Mouse (Mus musculus) hindbrain, embryonic 10.5 days (tissue): ENCODE results near the gene Sec1. TPM values are rescaled to one million over a fixed set of nuclear protein-coding genes. Genes with fewer than 3 reads are reported as not detected.
A peak's percentile ranks its signal among the peaks of the same experiment; 100 is the strongest.

Experiments used
- DNase-seq: peaks from one replicate; pipeline ENCODE4 v3.0.0-alpha.2; 2017; ENCODE audit warnings: low spot score
- H3K27ac ChIP-seq: fragments of 300-500 bp; sonication (generic); 2 replicates; pipeline ENCODE4 v1.5.1; 2016; ENCODE audit warnings: mild to moderate bottlenecking, moderate library complexity
- H3K27me3 ChIP-seq: fragments of 300-500 bp; sonication (generic); 2 replicates; pipeline ENCODE4 v1.6.1; 2016; ENCODE audit warnings: mild to moderate bottlenecking; ENCODE audit not compliant: poor library complexity, insufficient read depth, severe bottlenecking
- H3K36me3 ChIP-seq: fragments of 300-500 bp; sonication (generic); 2 replicates; pipeline ENCODE4 v1.6.1; 2016; ENCODE audit warnings: mild to moderate bottlenecking, moderate library complexity
- H3K4me1 ChIP-seq: fragments of 300-500 bp; sonication (generic); replicated peaks from 2 replicates; pipeline ENCODE4 v1.6.1; 2016; ENCODE audit warnings: mild to moderate bottlenecking
- H3K4me3 ChIP-seq: fragments of 300-500 bp; sonication (generic); 2 replicates; pipeline ENCODE4 v1.5.1; 2016; ENCODE audit warnings: mild to moderate bottlenecking, moderate library complexity
- H3K9me3 ChIP-seq: fragments of 300-500 bp; sonication (generic); 2 replicates; pipeline ENCODE4 v1.6.1; 2016; ENCODE audit warnings: mild to moderate bottlenecking, moderate library complexity
- WGBS: fragments of 180-500 bp; shearing (Covaris S2); methylation state at CpG from one replicate; pipeline ENCODE4 v1.1.7; 2016; 5-methylcytosine and 5-hydroxymethylcytosine counted together
- polyA plus RNA-seq: library from polyadenylated mRNA; unstranded; fragments of >200 nt; fragmentation: Nextera tagmentation; extraction: Ambion mirVana; gene quantifications from 2 replicates; pipeline ENCODE4 v1.2.1, GENCODE M21; 2016

The Sec1 gene
- polyA plus RNA-seq, 1 experiment from 2014 or later: 0.77 TPM

DNA sequence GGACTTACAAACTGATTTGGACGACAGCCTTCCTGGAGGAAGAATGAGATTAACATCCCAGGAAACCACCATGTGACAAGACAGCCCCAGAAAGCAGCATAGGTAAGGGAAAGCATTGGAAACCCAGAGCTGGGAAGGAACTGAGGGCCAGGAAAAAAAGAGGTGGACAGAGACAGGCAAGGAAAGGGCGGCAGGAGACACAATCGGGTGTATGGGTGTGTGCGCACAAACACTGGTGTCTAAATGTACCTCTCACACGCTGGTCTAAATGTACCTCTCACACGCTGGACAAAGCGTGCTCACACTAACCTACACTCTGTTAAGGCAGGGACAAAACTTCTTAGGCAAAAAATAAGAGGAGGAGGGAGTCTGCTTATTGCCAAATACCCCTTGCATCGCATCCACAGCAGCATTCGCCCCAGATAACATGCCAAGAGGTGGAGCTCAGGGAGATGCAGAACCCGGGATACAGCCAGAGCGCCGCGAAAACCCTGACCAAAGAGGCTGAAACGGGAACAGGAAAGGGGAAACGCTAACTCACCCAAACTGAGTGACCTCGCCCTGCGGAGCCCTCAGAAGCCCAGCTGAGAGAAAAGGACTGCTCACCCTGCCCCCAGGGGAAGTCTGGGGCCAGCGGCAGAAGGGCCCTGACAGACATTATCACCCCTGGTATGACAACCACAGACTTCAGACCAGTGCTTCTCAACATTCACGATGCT lies 21.7 kb upstream of the Sec1 start:
- Histone ChIP-seq H3K27ac (peak overlapping the region; percentile 88), H3K9me3 (no peaks in the 10 kb centered on the region), H3K36me3 (peaks cover 51% of the 10 kb centered on the region), H3K27me3 (no peaks in the 10 kb centered on the region), H3K4me3 (peak overlapping the region; percentile 82), H3K4me1 (peaks cover 57% of the 10 kb centered on the region)
- no peak for DNase-seq
- 86% methylated on average over 19 of the region's 19 CpGs for WGBS

DNA sequence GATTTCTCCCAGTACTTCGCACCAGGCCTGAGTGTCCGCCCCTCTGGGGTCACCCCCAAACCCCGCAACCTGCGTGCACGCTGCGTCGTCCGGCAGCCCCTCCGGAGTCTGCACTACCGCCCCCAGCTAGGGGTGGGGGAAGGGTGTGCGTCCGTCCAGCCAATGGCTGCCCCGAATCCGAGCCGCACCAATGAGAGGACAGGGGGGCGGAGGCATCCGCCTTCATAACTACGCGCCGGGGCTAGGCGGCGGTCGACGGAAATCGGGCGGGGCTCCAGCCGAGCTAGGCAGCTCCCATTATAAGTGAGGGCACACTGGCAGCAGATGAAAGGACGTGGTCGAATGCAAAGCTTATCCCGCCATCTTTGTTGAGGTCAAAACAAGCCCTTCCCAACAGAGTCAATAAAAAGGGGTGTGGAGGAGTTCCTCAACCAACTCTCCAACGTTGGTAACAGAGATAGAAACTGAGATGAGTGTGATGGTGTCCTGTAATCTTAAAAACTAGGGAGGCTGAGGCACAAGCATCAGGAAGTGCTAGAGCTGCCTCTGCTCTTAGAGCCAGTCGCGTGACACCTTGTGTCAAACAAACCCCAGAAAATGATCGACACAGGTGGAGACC lies 21.0 kb upstream of the Sec1 start, which contains the start of gene Rpl18:
Rpl18 (plus strand) TSS at position 368 of the 619 bp plus-strand sequence.
- no peaks in the 10 kb centered on the region for H3K9me3 ChIP-seq
- peaks cover 51% of the 10 kb centered on the region for H3K36me3 ChIP-seq
- peak; percentile 97 for DNase-seq
- peak within 1 kb of the TSS; percentile 82 for H3K4me3 ChIP-seq
- peak within 1 kb of the TSS; percentile 88 for H3K27ac ChIP-seq
- H3K27me3 ChIP-seq: no peaks in the 10 kb centered on the region
- WGBS: 8% methylated on average over 34 of the region's 34 CpGs
- H3K4me1 ChIP-seq: peaks cover 60% of the 10 kb centered on the region

DNA sequence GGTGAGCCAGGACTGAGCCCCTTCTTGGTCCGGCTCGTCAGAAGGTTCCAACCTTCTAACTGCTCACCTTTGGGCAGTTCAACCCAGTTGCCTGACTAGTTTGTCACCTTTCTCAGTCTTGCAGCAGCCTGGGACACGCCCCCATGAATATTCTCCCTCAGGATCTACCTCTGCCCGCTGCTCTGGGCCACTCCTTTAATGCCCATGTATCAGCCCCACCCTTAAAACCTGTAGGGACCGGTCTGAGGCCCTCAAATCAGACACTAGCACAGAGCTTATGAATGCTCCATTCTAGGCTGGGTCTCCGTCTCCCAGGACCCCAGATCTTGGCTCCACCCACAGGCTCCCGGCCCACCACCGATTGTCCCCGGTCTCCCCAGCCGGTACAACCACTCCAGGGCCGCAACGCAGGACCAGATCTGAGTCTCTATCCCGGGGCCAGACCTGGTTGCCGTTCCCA lies 20.5 kb upstream of the Sec1 start:
- no peaks in the 10 kb centered on the region for H3K27me3 ChIP-seq
- no peaks in the 10 kb centered on the region for H3K9me3 ChIP-seq
- peak overlapping the region; percentile 82 for H3K4me3 ChIP-seq
- peaks cover 60% of the 10 kb centered on the region for H3K4me1 ChIP-seq
- H3K27ac ChIP-seq: peak overlapping the region; percentile 88
- no peak for DNase-seq
- WGBS: 11% methylated on average over 14 of the region's 14 CpGs
- peaks cover 51% of the 10 kb centered on the region for H3K36me3 ChIP-seq

DNA sequence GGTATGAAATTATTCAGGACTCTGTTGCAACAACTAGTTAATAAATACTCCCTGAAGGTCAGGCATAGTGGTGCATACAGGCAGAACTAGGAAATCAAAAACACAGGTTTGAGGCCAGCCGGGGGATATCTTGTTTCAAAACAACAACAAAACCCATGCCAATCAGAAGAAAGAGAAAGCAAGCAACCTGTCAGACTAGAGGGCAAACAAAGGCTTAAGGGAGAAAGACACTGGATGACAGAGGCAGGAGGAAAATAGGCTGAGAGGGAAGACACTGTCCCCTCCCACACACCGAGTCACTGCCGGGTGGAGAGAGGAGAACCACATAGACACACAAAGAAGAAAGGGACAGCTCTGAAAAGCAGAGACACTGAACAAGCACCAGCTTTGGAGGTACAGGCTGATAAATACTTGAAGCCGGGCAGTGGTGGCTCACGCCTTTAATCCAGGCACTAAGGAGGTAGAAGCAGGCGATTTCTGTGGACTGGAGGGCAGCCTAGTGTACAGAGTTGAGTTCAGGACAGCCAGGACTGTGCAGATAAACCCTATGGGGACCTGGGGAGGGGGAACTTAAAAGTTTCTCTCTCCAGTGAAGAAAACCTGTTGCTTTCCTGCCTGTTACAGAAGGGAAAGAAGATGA lies 19.8 kb upstream of the Sec1 start:
- no peaks in the 10 kb centered on the region for H3K9me3 ChIP-seq
- peak overlapping the region; percentile 82 for H3K4me3 ChIP-seq
- no peaks in the 10 kb centered on the region for H3K27me3 ChIP-seq
- peaks cover 47% of the 10 kb centered on the region for H3K36me3 ChIP-seq
- H3K27ac ChIP-seq: peak overlapping the region; percentile 88; the same call in 1 of the 2 replicates
- WGBS: 78% methylated on average over 6 of the region's 6 CpGs
- peaks cover 60% of the 10 kb centered on the region for H3K4me1 ChIP-seq
- DNase-seq: no peak

DNA sequence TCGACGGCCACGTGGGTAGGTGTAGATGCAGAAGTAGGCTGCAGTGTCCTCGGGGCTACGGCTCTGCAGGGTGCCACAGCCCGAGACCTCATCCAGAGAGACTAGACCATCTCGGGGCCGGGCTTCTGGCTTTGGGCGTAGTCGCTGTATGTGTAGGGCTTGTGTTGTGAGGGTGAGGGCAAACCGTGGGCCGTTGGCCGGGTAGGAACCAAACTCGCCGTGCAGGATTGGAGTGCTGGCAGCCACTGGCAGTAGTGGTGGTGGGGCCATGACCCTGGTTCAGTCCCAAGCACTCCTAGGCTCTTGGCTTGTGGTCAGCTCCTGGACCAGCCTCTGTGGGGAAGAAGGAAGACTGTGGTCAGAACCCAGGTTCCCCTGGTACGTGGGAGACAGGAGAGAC lies 19.2 kb upstream of the Sec1 start:
- 92% methylated on average over 16 of the region's 16 CpGs for WGBS
- Histone ChIP-seq H3K27ac (no peak overlapping the region), H3K4me1 (peaks cover 61% of the 10 kb centered on the region), H3K36me3 (peaks cover 44% of the 10 kb centered on the region), H3K27me3 (no peaks in the 10 kb centered on the region), H3K4me3 (no peak overlapping the region), H3K9me3 (no peaks in the 10 kb centered on the region)
- DNase-seq: no peak

DNA sequence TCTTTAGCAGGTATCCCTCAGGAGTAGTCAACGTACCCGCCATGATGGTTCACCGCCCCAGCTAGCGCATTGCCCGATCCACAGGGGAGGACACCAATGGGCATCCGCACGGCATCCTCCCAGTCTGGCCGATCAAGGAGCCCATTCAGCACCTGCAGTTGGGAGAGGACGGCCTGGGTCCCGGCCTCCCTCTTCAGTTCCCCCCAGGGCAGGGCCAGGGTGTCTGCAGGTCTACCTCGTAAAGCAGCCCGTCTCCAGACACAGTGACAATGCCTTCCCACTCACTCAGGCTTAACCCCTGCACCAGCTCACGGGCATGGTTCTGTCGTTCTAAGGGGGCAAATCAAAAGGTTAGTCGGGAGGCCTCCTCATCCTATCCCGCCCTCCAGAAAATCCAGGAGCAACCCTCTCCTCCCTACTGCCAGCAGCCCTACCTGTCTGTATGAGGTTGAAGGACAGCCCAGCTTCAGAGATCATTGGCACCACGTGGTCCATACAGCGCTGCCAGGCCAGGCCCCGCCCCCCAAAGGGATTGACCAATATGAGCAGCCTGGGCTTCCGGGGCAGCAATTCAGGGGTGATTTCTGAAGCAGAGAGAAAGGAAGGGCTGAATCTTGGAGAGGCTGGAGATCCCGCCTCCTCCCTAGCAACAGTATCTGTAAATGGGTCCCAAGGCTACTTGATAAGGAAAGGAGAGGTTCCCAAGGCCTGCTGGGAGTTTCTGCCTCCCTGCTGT lies 18.0 kb upstream of the Sec1 start:
- no peaks in the 10 kb centered on the region for H3K27me3 ChIP-seq
- peaks cover 73% of the 10 kb centered on the region for H3K4me1 ChIP-seq
- peaks cover 44% of the 10 kb centered on the region for H3K36me3 ChIP-seq
- H3K27ac ChIP-seq: no peak overlapping the region
- no peak for DNase-seq
- H3K4me3 ChIP-seq: 0 out of 2 replicates have a peak overlapping the region, but pooled peaks have one; percentile 5
- WGBS: 91% methylated on average over 21 of the region's 21 CpGs
- no peaks in the 10 kb centered on the region for H3K9me3 ChIP-seq

DNA sequence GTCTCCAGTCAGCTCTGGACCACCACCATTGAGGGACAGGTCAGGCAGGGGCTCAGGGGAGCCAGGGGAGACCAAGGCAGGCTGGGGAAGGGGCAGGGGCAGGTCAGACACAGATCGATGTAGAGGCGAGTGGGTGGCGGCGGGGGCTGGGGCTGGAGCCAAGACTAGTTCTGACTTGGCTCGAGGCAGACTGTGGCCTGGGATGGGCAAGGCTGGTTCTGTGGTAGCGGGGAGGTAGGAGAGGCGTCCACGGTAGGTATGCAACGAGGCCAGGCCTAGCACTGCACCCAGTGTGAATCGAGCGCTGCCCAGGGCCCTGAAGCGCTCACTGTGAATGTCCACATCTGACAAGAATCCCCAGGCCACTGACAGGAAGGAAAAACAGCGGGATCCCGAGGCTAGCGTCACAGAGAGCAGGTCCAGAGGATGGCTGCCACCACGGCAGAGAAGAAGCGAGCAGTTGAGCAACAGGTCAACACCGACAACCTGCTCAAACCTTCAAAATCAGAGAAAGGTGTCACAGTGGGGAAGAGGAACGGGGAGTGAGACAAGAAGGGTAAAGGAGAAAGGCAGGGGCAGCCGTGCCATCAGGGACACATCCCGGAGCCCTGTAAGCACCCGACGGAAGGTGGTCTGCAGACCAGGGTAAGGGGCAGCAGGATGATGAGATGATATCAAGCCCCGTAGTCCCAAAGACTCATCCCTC lies 17.3 kb upstream of the Sec1 start:
- peaks cover 73% of the 10 kb centered on the region for H3K4me1 ChIP-seq
- 0 out of 2 replicates have a peak overlapping the region, but pooled peaks have one; percentile 5 for H3K4me3 ChIP-seq
- peaks cover 44% of the 10 kb centered on the region for H3K36me3 ChIP-seq
- H3K27ac ChIP-seq: no peak overlapping the region
- WGBS: 92% methylated on average over 24 of the region's 24 CpGs
- no peaks in the 10 kb centered on the region for H3K9me3 ChIP-seq
- H3K27me3 ChIP-seq: no peaks in the 10 kb centered on the region
- DNase-seq: no peak

DNA sequence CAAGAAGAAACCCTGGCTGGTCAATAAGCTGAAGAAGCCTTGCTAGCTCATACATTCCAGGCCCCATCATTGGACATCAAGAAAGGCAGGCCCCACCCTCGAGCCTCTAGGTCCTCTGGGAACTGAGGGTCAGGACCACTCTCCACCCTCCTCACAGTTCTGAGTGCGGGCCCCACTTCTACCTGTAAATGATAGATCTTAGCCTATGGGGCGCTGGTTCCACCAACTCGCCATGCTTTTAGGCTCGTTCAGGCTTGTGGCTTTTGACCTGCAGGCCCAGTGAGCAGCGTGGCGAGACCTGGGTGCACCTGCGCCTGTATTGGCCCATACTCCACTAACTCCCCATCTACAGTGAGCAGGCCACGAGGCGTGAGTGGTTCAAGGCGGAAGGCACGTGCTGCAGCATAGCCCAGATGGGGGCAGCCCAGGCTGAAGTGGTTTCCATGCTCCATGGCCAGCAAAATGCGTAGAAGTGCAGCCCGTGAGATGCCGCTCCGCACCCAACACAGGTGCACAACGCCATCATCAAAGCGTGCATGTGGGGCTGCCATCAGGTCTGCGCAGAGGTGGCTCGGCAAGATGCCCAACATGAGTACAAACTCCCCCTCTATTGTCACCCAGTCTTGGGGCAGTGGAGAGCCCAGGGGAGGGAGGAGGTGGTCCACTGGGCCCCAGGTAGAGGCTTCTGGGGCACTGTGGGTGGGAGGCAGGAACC lies 16.4 kb upstream of the Sec1 start:
- Histone ChIP-seq H3K4me3 (no peak overlapping the region), H3K4me1 (peaks cover 73% of the 10 kb centered on the region), H3K9me3 (no peaks in the 10 kb centered on the region), H3K36me3 (peaks cover 44% of the 10 kb centered on the region), H3K27ac (no peak overlapping the region), H3K27me3 (no peaks in the 10 kb centered on the region)
- WGBS: 95% methylated on average over 20 of the region's 20 CpGs
- no peak for DNase-seq

DNA sequence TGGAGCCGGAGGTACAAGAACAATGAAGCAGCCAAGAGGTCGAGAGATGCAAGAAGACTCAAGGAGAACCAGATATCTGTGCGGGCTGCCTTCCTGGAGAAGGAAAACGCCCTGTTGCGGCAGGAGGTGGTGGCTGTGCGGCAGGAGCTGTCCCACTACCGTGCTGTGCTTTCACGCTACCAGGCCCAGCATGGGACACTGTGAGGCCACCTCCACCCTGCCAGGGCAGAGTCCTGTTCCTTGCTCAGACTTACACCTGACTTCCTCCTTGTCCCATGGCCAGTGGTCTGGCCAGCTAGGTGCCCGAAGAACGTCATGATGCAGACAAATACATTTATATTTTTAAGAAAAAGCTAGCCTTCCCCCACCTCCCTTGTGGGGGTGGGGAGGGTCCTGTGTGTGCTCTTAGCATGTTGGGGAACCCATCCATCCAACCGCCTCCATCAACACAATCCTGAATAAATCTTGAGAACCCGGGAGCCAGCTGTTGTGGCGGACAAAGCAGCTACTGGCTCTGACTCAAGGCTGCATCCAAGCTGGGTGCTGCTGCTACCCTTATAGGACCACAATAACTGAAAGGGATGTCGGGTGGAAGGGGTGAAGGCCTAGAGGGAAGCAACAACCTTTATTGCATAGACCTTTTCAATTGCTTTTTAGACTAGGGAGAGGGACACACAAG lies 15.6 kb upstream of the Sec1 start:
- H3K27me3 ChIP-seq: no peaks in the 10 kb centered on the region
- peak overlapping the region; percentile 64; the same call in 1 of the 2 replicates for H3K27ac ChIP-seq
- peaks cover 72% of the 10 kb centered on the region for H3K4me1 ChIP-seq
- H3K9me3 ChIP-seq: no peaks in the 10 kb centered on the region
- WGBS: 66% methylated on average over 14 of the region's 14 CpGs
- H3K4me3 ChIP-seq: no peak overlapping the region
- peaks cover 44% of the 10 kb centered on the region for H3K36me3 ChIP-seq
- DNase-seq: no peak

DNA sequence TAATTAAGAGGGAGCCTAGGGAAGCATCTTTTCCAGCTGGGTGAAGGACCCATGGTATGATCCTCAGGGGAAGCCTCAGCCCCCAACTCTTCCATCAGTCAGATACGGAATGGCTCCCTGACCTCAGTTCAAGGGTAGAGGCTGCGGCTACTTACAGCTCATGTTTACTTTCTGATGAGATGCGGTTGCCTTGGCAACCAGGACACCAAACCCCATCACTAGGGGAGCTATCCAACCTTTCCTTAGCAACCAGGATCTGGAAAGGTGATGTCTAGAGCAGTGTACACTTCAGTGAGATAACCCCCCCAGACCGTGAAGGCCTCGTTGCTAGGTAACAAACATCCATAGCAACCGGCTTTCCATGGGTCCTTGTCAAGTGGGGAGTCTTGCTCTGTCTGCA lies 14.8 kb upstream of the Sec1 start:
- Histone ChIP-seq H3K27me3 (no peaks in the 10 kb centered on the region), H3K4me3 (peak overlapping the region; percentile 79; the same call in 1 of the 2 replicates), H3K27ac (no peak overlapping the region), H3K36me3 (peaks cover 44% of the 10 kb centered on the region), H3K9me3 (no peaks in the 10 kb centered on the region), H3K4me1 (peaks cover 68% of the 10 kb centered on the region)
- DNase-seq: peak; percentile 58
- 44% methylated on average over 6 of the region's 6 CpGs for WGBS

DNA sequence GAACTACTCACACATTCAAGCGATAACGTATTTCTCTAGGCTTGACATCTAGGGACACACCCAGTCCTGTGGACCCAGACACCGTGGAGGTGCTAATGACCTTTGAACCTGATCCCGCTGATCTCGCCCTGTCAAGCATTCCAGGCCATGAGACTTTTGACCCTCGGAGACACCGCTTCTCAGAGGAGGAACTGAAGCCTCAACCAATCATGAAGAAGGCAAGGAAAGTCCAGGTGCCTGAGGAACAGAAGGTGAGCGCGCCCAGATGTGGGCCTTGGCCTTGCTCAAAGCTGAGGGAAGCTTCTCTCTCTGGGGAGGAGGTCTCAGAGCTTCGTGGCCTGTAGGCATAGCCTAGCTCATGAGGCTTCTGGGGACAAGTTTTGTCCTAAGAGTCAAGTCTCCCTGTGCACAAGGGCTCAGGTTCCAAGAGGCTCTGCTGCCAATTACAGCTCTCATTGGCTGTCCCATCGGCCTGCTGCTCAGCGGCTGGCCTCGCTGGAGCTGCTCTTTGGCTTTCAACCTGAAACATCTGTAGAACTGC lies 14.1 kb upstream of the Sec1 start:
- H3K4me3 ChIP-seq: peak overlapping the region; percentile 79
- no peaks in the 10 kb centered on the region for H3K9me3 ChIP-seq
- WGBS: 48% methylated on average over 13 of the region's 13 CpGs
- H3K27ac ChIP-seq: peak overlapping the region; percentile 91
- DNase-seq: no peak
- no peaks in the 10 kb centered on the region for H3K27me3 ChIP-seq
- peaks cover 38% of the 10 kb centered on the region for H3K36me3 ChIP-seq
- H3K4me1 ChIP-seq: peaks cover 73% of the 10 kb centered on the region
